Mouse (Mus musculus) heart, embryonic 16.5 days (tissue): ENCODE data around the gene Dscam. TPM values are rescaled to one million over a fixed set of nuclear protein-coding genes. Genes with fewer than 3 reads are reported as not detected.

ENCODE experiments used
- ATAC-seq: fragments of 200-750 bp; cut with Nextera tagmentation; replicated peaks from 2 replicates; pipeline ENCODE4 v1.8.0; 2017; ENCODE audit warnings: moderate number of reproducible peaks; ENCODE audit not compliant: insufficient read depth, low FRiP score; ENCODE audit errors: extremely low read depth
- H3K27ac ChIP-seq: fragments of 300-500 bp; sonication (generic); 2 replicates; pipeline ENCODE4 v1.5.1; 2014; ENCODE audit warnings: mild to moderate bottlenecking, low read length, control low read depth, moderate library complexity
- H3K27me3 ChIP-seq: fragments of 300-500 bp; sonication (generic); 2 replicates; pipeline ENCODE4 v1.6.1; 2014; ENCODE audit warnings: low read length, mixed read lengths; ENCODE audit not compliant: control insufficient read depth, insufficient read depth
- H3K36me3 ChIP-seq: fragments of 300-500 bp; sonication (generic); 2 replicates; pipeline ENCODE4 v1.6.1; 2014; ENCODE audit not compliant: control insufficient read depth, insufficient read depth
- H3K4me1 ChIP-seq: fragments of 300-500 bp; sonication (generic); 2 replicates; pipeline ENCODE4 v1.6.1; 2014; ENCODE audit warnings: low read length, mixed read lengths; ENCODE audit not compliant: control insufficient read depth, insufficient read depth
- H3K4me2 ChIP-seq: fragments of 300-500 bp; sonication (generic); 2 replicates; pipeline ENCODE4 v1.6.1; 2014; ENCODE audit warnings: low read depth, mild to moderate bottlenecking, control low read depth, low read length
- H3K4me3 ChIP-seq: fragments of 300-500 bp; sonication (generic); 2 replicates; pipeline ENCODE4 v1.5.1; 2014; ENCODE audit warnings: mild to moderate bottlenecking, control low read depth, low read length
- H3K9ac ChIP-seq: fragments of 300-500 bp; sonication (generic); 2 replicates; pipeline ENCODE4 v1.6.1; 2014; ENCODE audit warnings: low read length, control low read depth
- H3K9me3 ChIP-seq: fragments of 300-500 bp; sonication (generic); replicated peaks from 2 replicates; pipeline ENCODE4 v1.6.1; 2016; ENCODE audit warnings: low read length; ENCODE audit not compliant: control insufficient read depth
- WGBS: fragments of 180-500 bp; shearing (Covaris S2); extraction: QIAGEN DNeasy Blood & Tissue Kit; methylation state at CpG from one replicate; pipeline ENCODE4 v1.1.7; 2014; 5-methylcytosine and 5-hydroxymethylcytosine counted together
- polyA plus RNA-seq: library from polyadenylated mRNA; unstranded; fragments of >200 nt; fragmentation: Nextera tagmentation; extraction: Ambion mirVana; gene quantifications from 2 replicates; pipeline ENCODE4 v1.2.1, GENCODE M21; 2015

Gene Dscam
- polyA plus RNA-seq, 1 experiment from 2014 or later = not detected

DNA sequence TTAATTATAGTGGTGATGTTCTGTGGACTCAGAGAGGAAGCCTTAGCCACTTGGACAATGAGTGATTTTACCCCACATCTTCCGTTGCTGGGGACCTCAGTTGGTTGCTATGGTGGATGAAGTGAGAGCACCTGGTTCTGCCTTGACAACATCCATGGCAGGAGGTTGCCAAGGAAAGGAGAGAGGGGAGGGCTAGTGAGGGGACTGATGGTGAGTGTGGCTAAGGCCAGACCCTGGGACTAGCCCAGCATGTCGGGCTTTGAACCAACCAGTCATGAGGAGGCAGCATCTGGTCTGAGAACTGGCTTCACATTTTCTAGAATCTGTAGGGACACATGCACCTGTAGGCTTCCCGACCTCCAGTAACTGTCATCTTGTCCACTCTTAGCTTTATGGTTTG, 439.7 kb downstream of the Dscam start:
- H3K36me3 ChIP-seq = no peaks in the 10 kb centered on the region
- H3K4me3 ChIP-seq = no peak overlapping the region
- no peak overlapping the region for H3K9ac ChIP-seq
- 71% methylated on average over 3 of the region's 3 CpGs for WGBS
- ATAC-seq = no peak
- H3K27me3 ChIP-seq = no peaks in the 10 kb centered on the region
- no peak overlapping the region for H3K27ac ChIP-seq
- no peaks in the 10 kb centered on the region for H3K4me1 ChIP-seq
- H3K9me3 ChIP-seq = no peaks in the 10 kb centered on the region
- no peak overlapping the region for H3K4me2 ChIP-seq

DNA sequence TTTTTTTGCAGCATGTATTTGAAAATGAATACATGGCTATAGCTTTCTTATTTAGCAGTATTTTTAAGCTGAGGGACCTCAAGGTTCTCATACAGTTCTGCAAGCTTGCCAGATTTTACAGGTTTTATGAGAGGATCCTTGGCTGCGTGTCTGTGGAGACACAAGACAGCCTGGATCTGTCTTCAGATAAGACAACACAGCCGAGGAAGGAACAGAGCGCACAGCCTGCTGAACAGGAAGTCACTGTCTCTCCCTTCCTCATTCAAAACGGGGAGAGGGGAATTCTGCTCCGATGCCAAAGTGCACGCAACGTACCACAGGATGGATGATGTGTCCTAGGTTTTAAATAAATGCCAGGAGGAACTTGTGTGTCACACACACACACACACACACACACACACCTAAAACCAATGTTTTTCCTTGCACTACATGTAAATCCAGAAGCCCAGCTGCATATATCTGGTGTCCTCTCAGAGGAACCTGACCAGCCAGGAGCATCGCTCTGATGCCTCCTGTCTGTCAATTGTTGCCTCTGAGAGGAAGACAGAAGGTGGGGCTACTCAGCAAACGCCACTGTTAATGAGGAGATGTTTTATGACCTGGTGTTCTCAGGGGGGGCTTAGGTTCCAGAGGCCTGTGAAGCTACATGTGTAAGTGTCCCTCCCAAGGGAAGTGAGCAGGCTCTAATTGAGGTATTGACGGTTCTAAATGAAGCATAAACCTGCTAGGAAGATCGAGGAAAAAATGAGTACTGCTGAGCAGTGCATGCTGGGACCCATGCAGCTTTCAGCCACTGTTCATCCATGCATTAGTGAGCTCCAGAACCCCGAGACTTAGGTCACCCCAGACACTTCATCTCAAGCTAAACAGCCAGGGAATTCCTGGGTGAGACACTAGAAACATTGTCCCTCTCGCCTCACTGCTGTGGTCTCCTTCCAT, 442.4 kb downstream of the Dscam start:
- no peaks in the 10 kb centered on the region for H3K9me3 ChIP-seq
- no peaks in the 10 kb centered on the region for H3K4me1 ChIP-seq
- H3K36me3 ChIP-seq = no peaks in the 10 kb centered on the region
- H3K27ac ChIP-seq = no peak overlapping the region
- 45% methylated on average over 13 of the region's 13 CpGs for whole genome bisulfite sequencing
- H3K4me2 ChIP-seq = no peak overlapping the region
- no peak overlapping the region for H3K4me3 ChIP-seq
- ATAC-seq = no peak
- H3K27me3 ChIP-seq = no peaks in the 10 kb centered on the region
- no peak overlapping the region for H3K9ac ChIP-seq

DNA sequence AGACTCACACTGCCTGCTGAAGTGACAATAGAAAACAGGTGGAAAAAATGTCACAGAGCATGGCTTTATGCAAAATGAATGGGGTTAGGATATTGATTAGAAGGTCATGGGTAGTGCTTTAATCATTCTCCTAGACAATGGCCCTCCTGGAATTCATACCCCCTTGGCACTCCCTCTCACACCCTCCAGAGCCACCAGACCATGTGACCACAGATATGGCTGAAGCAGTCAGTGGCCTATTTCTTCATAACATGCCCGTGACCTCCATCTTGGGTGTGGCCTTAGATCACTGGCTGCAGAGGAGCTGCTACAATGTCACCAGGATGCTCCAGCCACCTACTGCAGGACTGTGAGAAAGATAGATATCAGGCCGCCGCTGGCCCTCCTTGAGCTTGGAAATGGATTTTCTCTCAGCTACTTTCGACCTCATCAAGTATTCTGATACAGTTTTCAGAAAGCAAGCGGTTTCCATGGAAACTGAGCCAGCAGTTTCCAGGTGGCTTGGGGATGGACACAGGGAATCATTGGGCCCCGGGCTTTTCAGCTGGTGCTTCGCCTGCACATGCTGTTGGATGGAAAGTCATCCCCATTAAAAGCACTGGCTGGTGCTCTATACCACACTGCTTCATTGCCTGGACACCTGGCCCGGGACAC, 445.4 kb downstream of the Dscam start:
- no peak overlapping the region for H3K4me3 ChIP-seq
- no peaks in the 10 kb centered on the region for H3K27me3 ChIP-seq
- no peaks in the 10 kb centered on the region for H3K4me1 ChIP-seq
- H3K27ac ChIP-seq = no peak overlapping the region
- no peak for ATAC-seq
- no peak overlapping the region for H3K9ac ChIP-seq
- no peak overlapping the region for H3K4me2 ChIP-seq
- no peaks in the 10 kb centered on the region for H3K36me3 ChIP-seq
- no peaks in the 10 kb centered on the region for H3K9me3 ChIP-seq
- WGBS = 87% methylated on average over 8 of the region's 8 CpGs

DNA sequence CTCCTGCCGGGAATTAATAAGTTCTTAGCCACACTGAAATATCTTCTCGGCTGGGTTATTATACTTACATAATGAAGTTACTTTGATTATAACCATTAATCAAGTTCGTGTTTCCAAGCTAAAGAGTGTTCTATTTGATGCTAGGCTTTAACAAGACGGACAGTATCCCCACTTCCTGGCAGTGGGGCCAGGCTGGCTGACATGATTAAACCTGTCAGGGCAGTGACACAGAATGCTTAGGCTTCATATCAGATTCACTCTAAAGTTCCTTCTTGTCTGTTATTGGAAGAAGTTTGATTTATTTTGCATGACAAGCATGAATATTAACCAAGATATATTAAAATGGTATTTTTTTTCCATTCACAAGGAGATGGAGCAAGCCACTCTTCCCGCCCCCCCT, 446.0 kb downstream of the Dscam start:
- 62% methylated on average over 5 of the region's 5 CpGs for WGBS
- H3K4me3 ChIP-seq = no peak overlapping the region
- no peak overlapping the region for H3K9ac ChIP-seq
- no peaks in the 10 kb centered on the region for H3K27me3 ChIP-seq
- no peak overlapping the region for H3K27ac ChIP-seq
- H3K9me3 ChIP-seq = no peaks in the 10 kb centered on the region
- no peak overlapping the region for H3K4me2 ChIP-seq
- no peak for ATAC-seq
- H3K36me3 ChIP-seq = no peaks in the 10 kb centered on the region
- no peaks in the 10 kb centered on the region for H3K4me1 ChIP-seq

DNA sequence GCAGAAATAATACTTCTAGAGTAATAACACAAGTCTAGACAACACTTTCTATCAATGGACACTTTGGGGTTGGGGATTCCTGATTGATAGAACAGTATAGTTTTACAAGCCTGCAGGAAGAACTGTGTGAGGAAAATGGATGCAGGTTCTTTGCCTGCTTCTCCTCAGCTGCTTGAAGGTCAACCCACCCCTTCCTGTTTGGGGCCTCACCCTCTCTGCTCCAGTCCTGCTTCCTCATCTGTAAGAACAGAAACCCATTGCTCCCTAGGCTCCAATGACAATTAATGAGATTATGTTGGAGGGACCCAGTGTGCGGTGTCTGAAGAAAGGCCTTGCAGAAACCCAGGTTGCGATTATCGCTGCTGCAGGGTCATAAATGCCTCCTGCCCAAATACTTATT, 446.4 kb downstream of the Dscam start:
- no peaks in the 10 kb centered on the region for H3K36me3 ChIP-seq
- H3K9ac ChIP-seq = no peak overlapping the region
- H3K4me2 ChIP-seq = no peak overlapping the region
- no peak overlapping the region for H3K27ac ChIP-seq
- 85% methylated on average over 3 of the region's 3 CpGs for WGBS
- no peak for ATAC-seq
- no peak overlapping the region for H3K4me3 ChIP-seq
- no peaks in the 10 kb centered on the region for H3K27me3 ChIP-seq
- no peaks in the 10 kb centered on the region for H3K4me1 ChIP-seq
- H3K9me3 ChIP-seq = no peaks in the 10 kb centered on the region

DNA sequence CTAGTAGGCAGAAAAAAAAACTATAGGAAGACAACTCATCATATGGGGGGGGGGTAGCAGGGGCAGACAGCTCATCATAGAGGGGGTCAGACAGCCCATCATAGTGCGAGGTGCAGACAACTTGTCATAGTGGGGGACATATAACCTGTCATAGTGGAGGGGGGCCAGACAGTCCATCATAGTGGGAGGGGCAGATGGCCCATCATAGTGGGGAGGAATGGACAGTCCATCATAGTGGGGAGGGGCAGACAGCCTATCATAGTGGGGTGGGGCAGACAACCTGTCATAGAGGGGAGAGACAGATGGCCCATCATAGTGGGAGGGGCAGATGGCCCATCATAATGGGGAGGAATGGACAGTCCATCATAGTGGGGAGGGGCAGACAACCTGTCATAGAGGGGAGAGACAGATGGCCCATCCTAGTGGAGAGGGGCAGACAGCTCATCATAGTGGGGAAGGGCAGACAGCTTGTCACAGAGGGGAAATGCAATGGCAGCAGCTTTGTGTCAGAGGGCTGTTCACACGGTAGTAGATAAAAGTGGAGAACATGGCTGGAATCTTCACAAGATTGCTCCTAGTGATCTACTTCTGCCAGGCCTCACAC, 447.4 kb downstream of the Dscam start:
- 81% methylated on average over 2 of the region's 2 CpGs for whole genome bisulfite sequencing

DNA sequence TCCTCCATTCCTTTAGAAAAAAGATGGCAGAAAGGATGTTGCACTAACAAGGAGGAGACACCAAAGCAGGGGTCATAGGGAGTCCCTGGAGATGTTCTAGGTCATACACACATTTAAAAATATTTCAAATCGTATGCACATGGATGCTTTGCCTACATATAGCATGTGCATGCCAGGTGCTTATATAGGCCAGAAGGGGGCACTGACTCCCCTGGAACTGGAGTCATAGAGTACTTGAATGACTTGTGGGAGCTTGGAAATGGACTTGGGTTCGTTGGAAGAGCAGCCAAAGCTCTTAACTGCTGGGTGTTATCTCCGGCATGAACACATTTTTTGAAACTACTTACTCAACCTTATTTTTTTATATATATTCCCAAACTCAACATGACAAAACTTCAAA, 448.4 kb downstream of the Dscam start:
- 53% methylated on average over 3 of the region's 3 CpGs for WGBS
- ATAC-seq = no peak

More for the DNA sequence above, 447.4 kb downstream of the Dscam start:
- no peaks in the 10 kb centered on the region for H3K9me3 ChIP-seq
- H3K27ac ChIP-seq = no peak overlapping the region
- no peak overlapping the region for H3K4me2 ChIP-seq
- no peak overlapping the region for H3K9ac ChIP-seq
- H3K4me3 ChIP-seq = no peak overlapping the region
- no peak for ATAC-seq
- H3K36me3 ChIP-seq = no peaks in the 10 kb centered on the region
- H3K4me1 ChIP-seq = no peaks in the 10 kb centered on the region
- H3K27me3 ChIP-seq = no peaks in the 10 kb centered on the region

DNA sequence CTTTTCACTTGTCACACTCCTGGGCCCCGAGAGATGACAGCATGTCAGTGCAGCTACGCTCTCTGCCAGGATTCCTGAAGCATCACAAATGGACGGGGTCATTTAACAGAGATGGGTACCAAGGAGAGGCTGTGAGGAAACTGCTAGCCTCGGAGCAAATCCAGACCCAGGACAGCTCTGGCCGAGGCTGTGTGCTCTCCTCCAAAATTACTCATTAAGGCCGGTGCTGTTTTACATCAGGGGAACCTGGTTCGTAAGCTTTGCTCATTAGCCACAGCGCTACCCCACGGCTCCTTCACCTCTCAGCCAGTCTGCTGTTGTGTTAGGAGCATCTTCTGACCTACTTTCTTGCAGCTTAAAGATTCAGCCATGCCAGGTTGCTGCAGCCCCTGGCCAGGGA, 449.3 kb downstream of the Dscam start:
- WGBS = 66% methylated on average over 9 of the region's 9 CpGs
- no peak overlapping the region for H3K9ac ChIP-seq

More for the DNA sequence above, 448.4 kb downstream of the Dscam start:
- Histone ChIP-seq H3K9ac (no peak overlapping the region), H3K9me3 (no peaks in the 10 kb centered on the region), H3K4me2 (no peak overlapping the region), H3K4me1 (no peaks in the 10 kb centered on the region), H3K27me3 (no peaks in the 10 kb centered on the region), H3K36me3 (no peaks in the 10 kb centered on the region), H3K4me3 (no peak overlapping the region), H3K27ac (no peak overlapping the region)

DNA sequence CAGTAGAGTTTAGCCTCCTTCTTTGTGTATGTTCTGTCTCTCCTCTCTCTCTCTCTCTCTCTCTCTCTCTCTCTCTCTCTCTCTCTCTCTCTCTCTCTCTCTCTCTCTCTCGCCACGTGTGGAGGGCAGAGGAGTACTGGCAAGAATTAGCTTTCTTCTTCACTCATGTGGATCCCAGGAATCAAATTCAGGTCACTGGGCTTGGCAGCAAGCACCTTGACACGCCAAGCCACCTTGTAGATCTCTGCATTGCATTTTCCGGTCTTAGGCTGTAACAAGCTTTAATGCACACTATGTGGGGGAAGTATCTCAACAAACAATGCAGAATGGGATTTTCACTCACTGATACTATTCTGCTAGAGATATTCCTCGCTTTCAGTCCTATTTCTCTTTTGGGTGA, 449.9 kb downstream of the Dscam start:
- no peak for ATAC-seq
- H3K27ac ChIP-seq = no peak overlapping the region
- no peak overlapping the region for H3K9ac ChIP-seq
- H3K4me1 ChIP-seq = no peaks in the 10 kb centered on the region
- no peak overlapping the region for H3K4me3 ChIP-seq
- H3K27me3 ChIP-seq = no peaks in the 10 kb centered on the region
- no peaks in the 10 kb centered on the region for H3K36me3 ChIP-seq
- H3K4me2 ChIP-seq = no peak overlapping the region
- WGBS = 59% methylated on average over 5 of the region's 5 CpGs
- no peaks in the 10 kb centered on the region for H3K9me3 ChIP-seq

More for the DNA sequence above, 449.3 kb downstream of the Dscam start:
- Histone ChIP-seq H3K9me3 (no peaks in the 10 kb centered on the region), H3K27me3 (no peaks in the 10 kb centered on the region), H3K4me3 (no peak overlapping the region), H3K36me3 (no peaks in the 10 kb centered on the region), H3K4me1 (no peaks in the 10 kb centered on the region), H3K27ac (no peak overlapping the region), H3K4me2 (no peak overlapping the region)
- no peak for ATAC-seq
